Mouse (Mus musculus): Measurements from ENCODE around the gene Atp8a2. TPM values are rescaled to one million over a fixed set of nuclear protein-coding genes. Genes with fewer than 3 reads are reported as not detected.

Gene Atp8a2
- polyA plus RNA-seq, 1 experiment from 2014 or later: 0.59 TPM

DNA sequence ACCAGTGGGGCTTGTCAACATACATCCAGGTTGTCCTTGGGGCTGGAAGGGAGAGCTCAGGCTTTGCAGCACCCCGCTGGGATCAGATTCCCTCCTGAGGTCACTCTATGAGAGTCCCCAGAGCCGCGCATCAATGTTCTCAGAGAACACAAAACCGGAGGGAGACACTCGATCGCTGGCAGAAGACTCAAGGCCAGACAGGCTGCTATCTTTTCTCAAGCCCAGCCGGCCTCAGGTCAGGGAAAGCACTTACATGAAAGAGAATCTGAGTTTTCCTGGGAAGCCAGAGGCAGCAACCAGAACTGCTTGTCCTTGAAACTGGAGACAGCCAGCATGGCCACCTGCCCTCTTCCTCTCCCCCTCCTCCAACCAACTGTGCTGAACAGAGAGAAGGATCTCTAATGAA is 519.4 kb downstream of the Atp8a2 start:
- H3K27ac ChIP-seq: no peak overlapping the region
- 40% methylated on average over 7 of the region's 7 CpGs for WGBS
- H3K36me3 ChIP-seq (ENCODE audit: insufficient read depth, low read length): no peaks in the 10 kb centered on the region
- no peak overlapping the region for H3K4me3 ChIP-seq (replicated peaks; ENCODE audit: low read depth, low read length)
- H3K4me1 ChIP-seq (replicated peaks; ENCODE audit: insufficient read depth, low read length): peaks cover 3% of the 10 kb centered on the region; the same call in 1 of the 2 replicates
- ATAC-seq (replicated peaks; ENCODE audit: low FRiP score, low read depth) (peak; percentile 68), DNase-seq (ENCODE audit: low spot score) (peak; percentile 87)
- no peak overlapping the region for H3K4me2 ChIP-seq (ENCODE audit: low read length)
- no peak for TF ChIP-seq CTCF (IDR thresholded peaks at IDR 0.05; ENCODE audit: low read depth)
- H3K9me3 ChIP-seq (replicated peaks; ENCODE audit: low read length): no peaks in the 10 kb centered on the region
- no peak overlapping the region for H3K9ac ChIP-seq (ENCODE audit: low read depth, low read length)
- no peaks in the 10 kb centered on the region for H3K27me3 ChIP-seq (ENCODE audit: insufficient read depth, low read length)

- Histone ChIP-seq H3K27me3 (ENCODE audit: insufficient read depth, low read length) (no peaks in the 10 kb centered on the region), H3K4me2 (ENCODE audit: low read length) (no peak overlapping the region), H3K9ac (ENCODE audit: low read depth, low read length) (no peak overlapping the region), H3K4me3 (replicated peaks; ENCODE audit: low read depth, low read length) (no peak overlapping the region), H3K27ac (no peak overlapping the region), H3K36me3 (ENCODE audit: insufficient read depth, low read length) (no peaks in the 10 kb centered on the region), H3K9me3 (replicated peaks; ENCODE audit: low read length) (no peaks in the 10 kb centered on the region), H3K4me1 (replicated peaks; ENCODE audit: insufficient read depth, low read length) (peaks cover 3% of the 10 kb centered on the region; the same call in 1 of the 2 replicates)
- 61% methylated on average over 4 of the region's 4 CpGs for WGBS
- no peak for DNase-seq (ENCODE audit: low spot score)
- TF ChIP-seq CTCF (IDR thresholded peaks at IDR 0.05; ENCODE audit: low read depth): no peak
- no peak for ATAC-seq (replicated peaks; ENCODE audit: low FRiP score, low read depth)
Observed at GRCm38 (mm10) chr14:59675330-59675729, 521.6 kb downstream of the Atp8a2 start.

DNA sequence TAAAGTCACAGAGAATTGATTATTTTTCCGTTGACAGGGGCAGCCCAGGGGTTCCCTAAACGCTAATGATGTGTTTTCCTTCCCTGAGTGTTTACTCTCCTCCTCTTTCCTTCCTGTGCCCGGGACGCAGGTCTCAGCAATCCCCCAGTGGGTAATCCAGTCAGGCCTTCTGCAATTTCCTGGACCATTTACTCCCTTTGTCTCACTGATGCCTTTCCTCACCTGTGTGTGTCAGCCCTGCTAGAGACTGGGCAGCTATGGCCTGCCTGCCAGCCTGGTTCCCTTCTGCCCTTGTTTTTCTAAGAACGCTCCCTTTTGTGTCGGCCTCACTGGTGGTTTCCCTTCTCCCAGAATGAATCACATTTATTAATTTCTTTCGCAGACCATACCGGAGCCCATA is 522.4 kb downstream of the Atp8a2 start:
- Histone ChIP-seq H3K27me3 (ENCODE audit: insufficient read depth, low read length) (no peaks in the 10 kb centered on the region), H3K4me2 (ENCODE audit: low read length) (no peak overlapping the region), H3K4me3 (replicated peaks; ENCODE audit: low read depth, low read length) (no peak overlapping the region), H3K36me3 (ENCODE audit: insufficient read depth, low read length) (no peaks in the 10 kb centered on the region), H3K9me3 (replicated peaks; ENCODE audit: low read length) (no peaks in the 10 kb centered on the region), H3K9ac (ENCODE audit: low read depth, low read length) (no peak overlapping the region), H3K27ac (no peak overlapping the region), H3K4me1 (replicated peaks; ENCODE audit: insufficient read depth, low read length) (peaks cover 3% of the 10 kb centered on the region; the same call in 1 of the 2 replicates)
- TF ChIP-seq CTCF (IDR thresholded peaks at IDR 0.05; ENCODE audit: low read depth): no peak
- ATAC-seq (replicated peaks; ENCODE audit: low FRiP score, low read depth) (no peak), DNase-seq (ENCODE audit: low spot score) (no peak)
- WGBS: 8% methylated on average over 8 of the region's 8 CpGs

DNA sequence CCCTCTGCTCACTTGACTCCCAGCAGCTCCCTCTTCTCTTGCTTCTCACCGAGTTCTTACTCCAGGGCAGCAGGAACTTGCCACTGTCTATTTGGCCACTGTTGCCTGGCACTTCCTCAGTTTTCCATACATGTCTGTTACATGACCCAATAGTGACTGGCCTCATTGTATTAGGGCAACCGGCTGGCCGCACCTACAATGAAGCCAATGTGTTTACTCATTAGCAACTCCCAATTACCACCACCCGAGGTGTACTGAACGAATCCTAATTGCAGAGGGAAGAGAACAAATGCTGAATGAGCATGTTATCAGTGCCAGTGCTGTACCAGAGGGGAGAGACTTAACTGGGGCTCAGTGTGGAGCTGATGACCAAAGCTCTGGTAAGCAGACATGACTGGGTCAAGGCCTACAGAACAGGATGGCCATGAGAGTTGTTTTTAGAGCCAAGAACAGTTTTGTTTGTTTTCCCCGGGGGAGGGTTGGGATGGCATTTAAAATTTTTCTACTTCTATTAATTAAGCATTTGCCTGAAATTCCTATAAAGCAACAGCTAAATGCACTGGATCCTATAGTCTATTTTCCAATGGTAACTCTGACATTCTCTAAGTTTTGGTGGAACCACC is 524.0 kb downstream of the Atp8a2 start:
- DNase-seq (ENCODE audit: low spot score) (no peak), ATAC-seq (replicated peaks; ENCODE audit: low FRiP score, low read depth) (no peak)
- H3K27ac ChIP-seq: no peak overlapping the region
- WGBS: 75% methylated on average over 6 of the region's 6 CpGs
- peaks cover 3% of the 10 kb centered on the region; the same call in 1 of the 2 replicates for H3K4me1 ChIP-seq (replicated peaks; ENCODE audit: insufficient read depth, low read length)
- H3K27me3 ChIP-seq (ENCODE audit: insufficient read depth, low read length): no peaks in the 10 kb centered on the region
- H3K4me3 ChIP-seq (replicated peaks; ENCODE audit: low read depth, low read length): no peak overlapping the region
- no peaks in the 10 kb centered on the region for H3K36me3 ChIP-seq (ENCODE audit: insufficient read depth, low read length)
- no peak for TF ChIP-seq CTCF (IDR thresholded peaks at IDR 0.05; ENCODE audit: low read depth)
- no peak overlapping the region for H3K9ac ChIP-seq (ENCODE audit: low read depth, low read length)
- H3K4me2 ChIP-seq (ENCODE audit: low read length): no peak overlapping the region
- H3K9me3 ChIP-seq (replicated peaks; ENCODE audit: low read length): no peaks in the 10 kb centered on the region

DNA sequence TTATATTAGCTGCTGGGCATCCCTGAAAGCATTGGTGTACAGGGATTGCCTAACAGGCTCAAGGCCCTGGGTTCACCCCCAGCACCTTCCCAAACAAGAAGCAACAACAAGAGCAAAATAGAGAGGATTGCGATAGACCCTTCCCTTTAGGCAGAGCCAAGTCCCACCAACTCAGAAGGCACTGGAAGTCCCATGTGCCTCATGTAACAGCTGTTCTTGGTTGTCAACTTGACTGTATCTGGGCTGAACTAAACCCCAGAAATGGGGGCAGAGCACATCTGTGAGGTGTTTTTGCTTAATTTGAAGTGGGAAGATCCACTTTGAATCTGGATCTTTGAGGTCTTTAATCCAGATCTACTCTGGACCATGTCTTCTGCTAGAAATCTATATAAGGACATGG is 539.9 kb downstream of the Atp8a2 start:
- Histone ChIP-seq H3K9me3 (replicated peaks; ENCODE audit: low read length) (no peaks in the 10 kb centered on the region), H3K27me3 (ENCODE audit: insufficient read depth, low read length) (no peaks in the 10 kb centered on the region), H3K4me2 (ENCODE audit: low read length) (no peak overlapping the region), H3K36me3 (ENCODE audit: insufficient read depth, low read length) (no peaks in the 10 kb centered on the region), H3K9ac (ENCODE audit: low read depth, low read length) (no peak overlapping the region), H3K4me3 (replicated peaks; ENCODE audit: low read depth, low read length) (no peak overlapping the region), H3K4me1 (replicated peaks; ENCODE audit: insufficient read depth, low read length) (no peaks in the 10 kb centered on the region), H3K27ac (no peak overlapping the region)
- no peak for TF ChIP-seq CTCF (IDR thresholded peaks at IDR 0.05; ENCODE audit: low read depth)
- ATAC-seq (replicated peaks; ENCODE audit: low FRiP score, low read depth) (no peak), DNase-seq (ENCODE audit: low spot score) (no peak)
- 94% methylated on average over 1 of the region's 1 CpGs for WGBS

DNA sequence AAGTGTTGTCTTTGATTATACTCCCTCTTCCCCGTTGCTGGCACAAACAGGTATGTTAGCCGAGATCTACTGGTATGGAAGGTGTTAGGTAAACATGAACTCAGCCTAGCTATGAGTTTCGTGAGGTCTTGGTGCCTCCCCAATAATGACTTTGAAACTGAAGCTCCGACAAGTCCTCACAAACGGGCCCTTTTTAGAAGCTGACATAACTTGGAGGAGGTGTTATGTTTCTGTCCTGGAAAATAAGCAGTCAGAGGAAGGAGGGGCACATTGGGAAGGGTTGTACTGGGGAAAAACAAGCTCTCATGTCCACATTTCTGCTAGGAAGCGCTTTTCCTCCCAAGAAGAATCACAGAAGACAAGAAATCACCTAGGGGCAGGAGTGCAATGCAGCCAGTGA is 540.4 kb downstream of the Atp8a2 start:
- no peaks in the 10 kb centered on the region for H3K9me3 ChIP-seq (replicated peaks; ENCODE audit: low read length)
- H3K9ac ChIP-seq (ENCODE audit: low read depth, low read length): no peak overlapping the region
- H3K4me2 ChIP-seq (ENCODE audit: low read length): no peak overlapping the region
- no peak for ATAC-seq (replicated peaks; ENCODE audit: low FRiP score, low read depth)
- TF ChIP-seq CTCF (IDR thresholded peaks at IDR 0.05; ENCODE audit: low read depth): no peak
- H3K27ac ChIP-seq: no peak overlapping the region
- no peaks in the 10 kb centered on the region for H3K4me1 ChIP-seq (replicated peaks; ENCODE audit: insufficient read depth, low read length)
- H3K36me3 ChIP-seq (ENCODE audit: insufficient read depth, low read length): no peaks in the 10 kb centered on the region
- H3K4me3 ChIP-seq (replicated peaks; ENCODE audit: low read depth, low read length): no peak overlapping the region
- H3K27me3 ChIP-seq (ENCODE audit: insufficient read depth, low read length): no peaks in the 10 kb centered on the region
- 35% methylated on average over 6 of the region's 6 CpGs for WGBS
- peak; percentile 49 for DNase-seq (ENCODE audit: low spot score)

DNA sequence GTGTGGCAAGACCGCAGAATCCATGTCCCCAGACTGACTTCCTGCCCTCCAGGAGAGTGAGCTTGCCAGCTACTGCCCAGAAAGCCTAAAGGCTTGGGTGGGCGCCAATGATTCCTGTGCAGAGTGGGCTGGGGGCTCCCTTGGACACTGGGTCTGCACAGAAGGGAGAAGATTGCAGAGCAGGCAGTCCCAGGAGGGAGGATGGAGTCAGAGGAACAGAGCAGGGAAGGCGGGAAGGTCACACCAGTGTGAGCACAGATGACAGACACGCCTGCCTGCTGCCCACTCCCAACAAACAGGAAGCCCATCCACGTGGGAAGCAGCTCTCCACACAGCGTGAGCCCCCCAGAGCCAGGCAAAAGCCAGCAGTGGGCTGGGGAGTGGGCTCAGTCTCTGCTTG is 547.6 kb downstream of the Atp8a2 start:
- TF ChIP-seq CTCF (IDR thresholded peaks at IDR 0.05; ENCODE audit: low read depth): no peak
- ATAC-seq (replicated peaks; ENCODE audit: low FRiP score, low read depth): no peak

More for the DNA sequence above, 547.6 kb downstream of the Atp8a2 start:
- H3K27me3 ChIP-seq (ENCODE audit: insufficient read depth, low read length): no peaks in the 10 kb centered on the region
- WGBS: 53% methylated on average over 6 of the region's 6 CpGs
- H3K4me3 ChIP-seq (replicated peaks; ENCODE audit: low read depth, low read length): no peak overlapping the region
- no peak overlapping the region for H3K9ac ChIP-seq (ENCODE audit: low read depth, low read length)
- H3K9me3 ChIP-seq (replicated peaks; ENCODE audit: low read length): no peaks in the 10 kb centered on the region
- no peak for DNase-seq (ENCODE audit: low spot score)
- no peak overlapping the region for H3K4me2 ChIP-seq (ENCODE audit: low read length)
- H3K36me3 ChIP-seq (ENCODE audit: insufficient read depth, low read length): no peaks in the 10 kb centered on the region
- no peak overlapping the region for H3K27ac ChIP-seq
- no peaks in the 10 kb centered on the region for H3K4me1 ChIP-seq (replicated peaks; ENCODE audit: insufficient read depth, low read length)

All from kidney, postnatal 0 days (tissue).